Mouse (Mus musculus): ENCODE measurements at regions not wholly inside any gene's neighbourhood (a gene's known extent, or its start where the extent isn't known, plus 50 kb on each side); places are given as distances from the start of the nearest gene placed in this dataset.

- TF ChIP-seq CTCF (IDR thresholded peaks at IDR 0.05; ENCODE audit: control insufficient read depth, insufficient read depth, insufficient read length) (no peak), MAX (IDR thresholded peaks at IDR 0.05) (no peak), USF1 (IDR thresholded peaks at IDR 0.05; ENCODE audit: low read depth) (no peak)
Observed at GRCm38 (mm10) chr13:90673823-90674222, 231.3 kb downstream of the Atp6ap1l start.
